Mouse (Mus musculus): ENCODE results near the gene Bptf. TPM values are rescaled to one million over a fixed set of nuclear protein-coding genes. Genes with fewer than 3 reads are reported as not detected.

Bptf gene
- 22.9 and 24.1 TPM in 2 replicates for polyA plus RNA-seq (2015; fragmentation: Nextera tagmentation; extraction: Ambion mirVana)

- H3K27ac ChIP-seq = peak within 1 kb of the TSS; percentile 99
- H3K4me3 ChIP-seq (replicated peaks; ENCODE audit: low read depth, low read length) = peak within 1 kb of the TSS; percentile 85
- no peaks in the 10 kb centered on the region for H3K9me3 ChIP-seq (replicated peaks; ENCODE audit: low read length)
- no peaks in the 10 kb centered on the region for H3K27me3 ChIP-seq (ENCODE audit: insufficient read depth, low read length)
- DNase-seq (ENCODE audit: low spot score) = peak; percentile 95
- no peaks in the 10 kb centered on the region for H3K4me1 ChIP-seq (replicated peaks; ENCODE audit: insufficient read depth, low read length)
- peak within 1 kb of the TSS; percentile 99 for H3K9ac ChIP-seq (ENCODE audit: low read depth, low read length)
- peak; percentile 95 for ATAC-seq (replicated peaks; ENCODE audit: low FRiP score, low read depth)
- TF ChIP-seq CTCF (IDR thresholded peaks at IDR 0.05; ENCODE audit: low read depth) = peak; percentile 64
- peak within 1 kb of the TSS; percentile 96 for H3K4me2 ChIP-seq (ENCODE audit: low read length)
- H3K36me3 ChIP-seq (ENCODE audit: insufficient read depth, low read length) = no peaks in the 10 kb centered on the region
- WGBS = under 1% methylated on average over 53 of the region's 94 CpGs
Measured at GRCm38 (mm10) chr11:107131749-107132421, at the start of gene Bptf. Gene Bptf, minus strand, starts transcription at chr11:107132127.

- DNase-seq (ENCODE audit: low spot score) (no peak), ATAC-seq (replicated peaks; ENCODE audit: low FRiP score, low read depth) (no peak)
- H3K27me3 ChIP-seq (ENCODE audit: insufficient read depth, low read length) = no peaks in the 10 kb centered on the region
- H3K9me3 ChIP-seq (replicated peaks; ENCODE audit: low read length) = no peaks in the 10 kb centered on the region
- no peak overlapping the region for H3K27ac ChIP-seq
- TF ChIP-seq CTCF (IDR thresholded peaks at IDR 0.05; ENCODE audit: low read depth) = no peak
- H3K36me3 ChIP-seq (ENCODE audit: insufficient read depth, low read length) = 0 out of 2 replicates have a peak, but pooled peaks cover 3% of the 10 kb centered on the region
- no peak overlapping the region for H3K9ac ChIP-seq (ENCODE audit: low read depth, low read length)
- H3K4me3 ChIP-seq (replicated peaks; ENCODE audit: low read depth, low read length) = no peak overlapping the region
- no peaks in the 10 kb centered on the region for H3K4me1 ChIP-seq (replicated peaks; ENCODE audit: insufficient read depth, low read length)
- 76% methylated on average over 4 of the region's 4 CpGs for WGBS
- no peak overlapping the region for H3K4me2 ChIP-seq (ENCODE audit: low read length)
Measured at GRCm38 (mm10) chr11:107161215-107161614, 29.3 kb upstream of the Bptf start.

GRCm38 (mm10) chr11:107159034-107159433 lies 27.1 kb upstream of the Bptf start:
- H3K27ac ChIP-seq = no peak overlapping the region
- 39% methylated on average over 1 of the region's 1 CpGs for WGBS

GRCm38 (mm10) chr11:107156977-107157642 lies 25.2 kb upstream of the Bptf start:
- Histone ChIP-seq H3K4me3 (replicated peaks; ENCODE audit: low read depth, low read length) (no peak overlapping the region), H3K27ac (no peak overlapping the region), H3K27me3 (ENCODE audit: insufficient read depth, low read length) (no peaks in the 10 kb centered on the region), H3K9me3 (replicated peaks; ENCODE audit: low read length) (no peaks in the 10 kb centered on the region), H3K36me3 (ENCODE audit: insufficient read depth, low read length) (no peaks in the 10 kb centered on the region), H3K4me1 (replicated peaks; ENCODE audit: insufficient read depth, low read length) (no peaks in the 10 kb centered on the region), H3K9ac (ENCODE audit: low read depth, low read length) (no peak overlapping the region), H3K4me2 (ENCODE audit: low read length) (no peak overlapping the region)
- 42% methylated on average over 5 of the region's 5 CpGs for WGBS
- no peak for ATAC-seq (replicated peaks; ENCODE audit: low FRiP score, low read depth)
- TF ChIP-seq CTCF (IDR thresholded peaks at IDR 0.05; ENCODE audit: low read depth) = no peak
- no peak for DNase-seq (ENCODE audit: low spot score)

More at GRCm38 (mm10) chr11:107159034-107159433, 27.1 kb upstream of the Bptf start:
- H3K4me1 ChIP-seq (replicated peaks; ENCODE audit: insufficient read depth, low read length) = no peaks in the 10 kb centered on the region
- ATAC-seq (replicated peaks; ENCODE audit: low FRiP score, low read depth) (no peak), DNase-seq (ENCODE audit: low spot score) (peak; percentile 22)
- H3K9ac ChIP-seq (ENCODE audit: low read depth, low read length) = no peak overlapping the region
- H3K9me3 ChIP-seq (replicated peaks; ENCODE audit: low read length) = no peaks in the 10 kb centered on the region
- H3K4me3 ChIP-seq (replicated peaks; ENCODE audit: low read depth, low read length) = no peak overlapping the region
- H3K36me3 ChIP-seq (ENCODE audit: insufficient read depth, low read length) = no peaks in the 10 kb centered on the region
- H3K4me2 ChIP-seq (ENCODE audit: low read length) = no peak overlapping the region
- TF ChIP-seq CTCF (IDR thresholded peaks at IDR 0.05; ENCODE audit: low read depth) = peak; percentile 65
- H3K27me3 ChIP-seq (ENCODE audit: insufficient read depth, low read length) = no peaks in the 10 kb centered on the region

GRCm38 (mm10) chr11:107155292-107155691 lies 23.4 kb upstream of the Bptf start:
- no peaks in the 10 kb centered on the region for H3K36me3 ChIP-seq (ENCODE audit: insufficient read depth, low read length)
- no peak overlapping the region for H3K9ac ChIP-seq (ENCODE audit: low read depth, low read length)
- no peak for ATAC-seq (replicated peaks; ENCODE audit: low FRiP score, low read depth)
- 86% methylated on average over 5 of the region's 5 CpGs for WGBS
- DNase-seq (ENCODE audit: low spot score) = no peak
- H3K9me3 ChIP-seq (replicated peaks; ENCODE audit: low read length) = no peaks in the 10 kb centered on the region
- TF ChIP-seq CTCF (IDR thresholded peaks at IDR 0.05; ENCODE audit: low read depth) = no peak
- H3K4me1 ChIP-seq (replicated peaks; ENCODE audit: insufficient read depth, low read length) = no peaks in the 10 kb centered on the region
- no peak overlapping the region for H3K27ac ChIP-seq
- H3K4me2 ChIP-seq (ENCODE audit: low read length) = no peak overlapping the region
- H3K4me3 ChIP-seq (replicated peaks; ENCODE audit: low read depth, low read length) = no peak overlapping the region
- H3K27me3 ChIP-seq (ENCODE audit: insufficient read depth, low read length) = no peaks in the 10 kb centered on the region

GRCm38 (mm10) chr11:107154431-107154830 lies 22.5 kb upstream of the Bptf start:
- Histone ChIP-seq H3K27me3 (ENCODE audit: insufficient read depth, low read length) (no peaks in the 10 kb centered on the region), H3K36me3 (ENCODE audit: insufficient read depth, low read length) (no peaks in the 10 kb centered on the region), H3K9me3 (replicated peaks; ENCODE audit: low read length) (no peaks in the 10 kb centered on the region), H3K4me3 (replicated peaks; ENCODE audit: low read depth, low read length) (no peak overlapping the region), H3K27ac (no peak overlapping the region), H3K4me1 (replicated peaks; ENCODE audit: insufficient read depth, low read length) (no peaks in the 10 kb centered on the region), H3K9ac (ENCODE audit: low read depth, low read length) (no peak overlapping the region), H3K4me2 (ENCODE audit: low read length) (no peak overlapping the region)
- 86% methylated on average over 7 of the region's 7 CpGs for WGBS
- no peak for TF ChIP-seq CTCF (IDR thresholded peaks at IDR 0.05; ENCODE audit: low read depth)
- no peak for ATAC-seq (replicated peaks; ENCODE audit: low FRiP score, low read depth)
- DNase-seq (ENCODE audit: low spot score) = no peak

All from kidney, postnatal 0 days (tissue).